Mouse (Mus musculus): ENCODE measurements around the gene Serpine2. TPM values are rescaled to one million over a fixed set of nuclear protein-coding genes. Genes with fewer than 3 reads are reported as not detected.

The Serpine2 gene
- polyA plus RNA-seq (2012) = 0.02 TPM in 2 replicates

DNA sequence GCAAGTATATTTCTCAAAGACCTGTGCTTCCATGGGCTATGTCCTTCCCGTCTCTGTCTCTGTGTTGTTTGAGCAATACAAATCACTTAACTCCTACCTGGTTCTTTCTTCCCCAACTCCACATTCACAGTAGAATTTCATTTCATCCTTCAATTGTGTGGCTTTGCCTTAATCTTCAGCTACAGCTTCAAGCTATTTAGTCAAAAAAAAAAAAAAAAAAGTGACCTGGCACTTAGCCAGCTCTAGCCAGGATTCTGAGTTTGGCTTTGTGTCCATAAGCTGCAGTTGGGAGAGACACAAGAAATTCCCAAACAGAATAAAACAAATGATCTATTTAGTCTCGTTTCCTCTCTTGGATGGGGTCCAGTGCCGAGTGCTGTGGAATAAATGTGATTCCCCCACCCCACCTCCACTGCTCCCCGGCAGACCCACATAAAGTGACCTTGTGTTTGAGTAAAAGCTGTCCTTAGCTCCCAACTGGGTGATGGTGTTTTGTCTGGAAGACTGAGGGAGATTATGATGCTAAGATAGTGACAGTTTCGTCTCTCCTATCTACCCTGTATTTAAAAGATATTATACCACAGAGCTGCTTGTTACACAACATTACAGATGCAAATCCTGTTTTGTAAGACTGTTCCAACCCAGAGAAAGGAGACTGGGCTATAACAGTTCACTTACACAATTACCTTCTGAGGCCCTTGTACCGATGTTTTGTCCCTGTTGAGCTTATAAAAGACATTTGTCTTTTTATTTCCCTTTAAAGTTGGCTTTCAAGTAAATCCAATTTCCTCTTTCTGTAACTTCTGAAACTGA, at the start of gene Serpine2:
TSS of gene Serpine2 (minus strand) at position 51 of the 813 bp plus-strand sequence.
- no peak within 1 kb of the TSS for H3K4me3 ChIP-seq (replicated peaks)
- TF ChIP-seq GATA1 (IDR thresholded peaks at IDR 0.05; ENCODE audit: low read length) (no peak), TAL1 (IDR thresholded peaks at IDR 0.05; ENCODE audit: low read length) (no peak)

DNA sequence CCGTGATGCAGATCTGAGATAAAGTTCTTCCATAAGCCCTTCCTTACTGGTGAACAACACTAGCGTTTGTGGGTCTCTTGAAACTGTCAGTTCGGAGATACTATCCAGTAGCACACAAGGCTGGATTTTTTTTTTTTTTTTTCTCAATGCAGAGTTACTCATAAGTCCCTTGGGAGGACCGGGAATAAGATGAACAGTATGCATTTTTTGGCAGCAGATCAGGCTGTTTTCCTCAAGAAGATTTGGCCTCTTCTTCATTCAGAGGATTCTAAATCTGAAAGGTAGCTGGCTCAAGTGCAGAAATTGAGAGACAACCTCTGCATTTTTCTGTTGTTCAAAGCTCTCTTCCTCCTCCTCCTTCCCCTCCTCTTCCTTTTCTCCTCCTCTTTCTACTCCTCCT, 46.8 kb upstream of the Serpine2 start:
- no peaks in the 10 kb centered on the region for H3K4me1 ChIP-seq (ENCODE audit: control insufficient read depth)
- H3K36me3 ChIP-seq (ENCODE audit: control insufficient read depth) = no peaks in the 10 kb centered on the region
- H3K4me3 ChIP-seq (replicated peaks) = no peak overlapping the region
- H3K27me3 ChIP-seq (ENCODE audit: control insufficient read depth) = no peaks in the 10 kb centered on the region
- TF ChIP-seq GATA1 (IDR thresholded peaks at IDR 0.05; ENCODE audit: low read length) = no peak
- no peak for TF ChIP-seq TAL1 (IDR thresholded peaks at IDR 0.05; ENCODE audit: low read length)
- H3K9me3 ChIP-seq (ENCODE audit: control insufficient read depth, low read length) = peaks cover 2% of the 10 kb centered on the region; the same call in 1 of the 2 replicates

More for the DNA sequence above, at the start of gene Serpine2:
- no peaks in the 10 kb centered on the region for H3K36me3 ChIP-seq (ENCODE audit: control insufficient read depth)
- peaks cover 39% of the 10 kb centered on the region for H3K27me3 ChIP-seq (ENCODE audit: control insufficient read depth)
- H3K4me1 ChIP-seq (ENCODE audit: control insufficient read depth) = no peaks in the 10 kb centered on the region
- H3K9me3 ChIP-seq (ENCODE audit: control insufficient read depth, low read length) = no peaks in the 10 kb centered on the region

DNA sequence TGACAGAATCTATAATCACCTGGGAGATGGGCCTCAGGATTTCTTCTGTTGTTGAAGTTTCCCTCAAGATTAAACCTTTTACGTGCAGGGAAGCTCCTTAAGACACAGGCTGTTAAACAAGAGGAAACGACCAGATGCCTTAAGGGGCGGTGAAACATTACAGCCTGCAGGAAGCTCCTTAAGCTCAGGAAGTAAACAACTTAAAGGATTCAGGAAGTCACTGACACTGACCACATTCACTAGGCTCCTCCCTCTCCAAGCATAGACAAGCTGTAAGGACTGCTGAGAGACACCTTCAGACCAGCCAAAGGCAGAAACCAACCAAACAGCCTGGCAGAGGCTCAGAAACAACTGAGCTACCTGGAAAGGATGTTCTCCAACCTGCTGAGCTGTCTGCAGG, 44.3 kb upstream of the Serpine2 start:
- H3K4me1 ChIP-seq (ENCODE audit: control insufficient read depth) = no peaks in the 10 kb centered on the region
- TF ChIP-seq TAL1 (IDR thresholded peaks at IDR 0.05; ENCODE audit: low read length) = no peak
- no peak for TF ChIP-seq GATA1 (IDR thresholded peaks at IDR 0.05; ENCODE audit: low read length)
- H3K27me3 ChIP-seq (ENCODE audit: control insufficient read depth) = no peaks in the 10 kb centered on the region
- H3K36me3 ChIP-seq (ENCODE audit: control insufficient read depth) = no peaks in the 10 kb centered on the region
- no peak overlapping the region for H3K4me3 ChIP-seq (replicated peaks)
- H3K9me3 ChIP-seq (ENCODE audit: control insufficient read depth, low read length) = no peaks in the 10 kb centered on the region

DNA sequence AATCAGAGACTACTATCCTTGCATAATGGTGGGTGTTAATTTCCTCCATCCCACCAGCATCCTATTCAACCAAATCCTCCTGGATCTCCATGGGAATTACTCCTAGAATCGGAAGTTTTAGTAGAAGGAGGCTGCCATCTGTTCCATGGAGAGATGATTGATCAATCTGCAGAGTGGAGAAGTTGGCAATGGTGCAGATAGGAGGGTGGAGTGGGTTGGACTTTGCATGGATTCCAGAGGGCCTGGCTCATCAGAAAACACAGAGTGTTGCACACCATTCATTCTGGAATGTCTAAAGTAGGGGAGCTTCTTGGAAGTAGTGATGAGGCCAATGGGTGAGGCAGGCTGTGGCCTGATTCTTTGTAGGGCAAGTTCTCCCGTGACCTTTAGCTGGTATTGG, 41.9 kb upstream of the Serpine2 start:
- no peak overlapping the region for H3K4me3 ChIP-seq (replicated peaks)
- no peaks in the 10 kb centered on the region for H3K27me3 ChIP-seq (ENCODE audit: control insufficient read depth)
- no peaks in the 10 kb centered on the region for H3K9me3 ChIP-seq (ENCODE audit: control insufficient read depth, low read length)
- no peaks in the 10 kb centered on the region for H3K36me3 ChIP-seq (ENCODE audit: control insufficient read depth)
- TF ChIP-seq GATA1 (IDR thresholded peaks at IDR 0.05; ENCODE audit: low read length) (0 out of 2 replicates have a peak, but pooled peaks have one; percentile 10), TAL1 (IDR thresholded peaks at IDR 0.05; ENCODE audit: low read length) (no peak)
- no peaks in the 10 kb centered on the region for H3K4me1 ChIP-seq (ENCODE audit: control insufficient read depth)

DNA sequence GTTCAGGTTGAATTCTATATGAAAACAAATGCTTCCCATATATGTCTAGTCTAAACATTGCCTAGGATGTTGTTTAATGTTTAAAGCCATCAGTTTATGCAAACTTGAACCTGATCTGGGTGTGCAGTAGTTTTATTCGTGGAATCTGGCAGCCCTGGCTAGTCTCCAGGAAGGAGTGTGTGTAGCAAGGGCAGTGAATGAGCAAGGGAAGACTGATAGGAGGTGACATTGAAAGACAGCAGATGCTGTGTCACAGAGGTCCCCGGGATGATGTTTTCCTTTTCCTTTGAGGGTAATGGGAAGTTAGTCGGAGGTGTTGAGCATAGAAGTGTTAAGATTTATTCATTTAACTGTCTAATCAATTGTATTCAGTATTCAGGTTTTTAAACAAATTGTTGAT, 21.7 kb upstream of the Serpine2 start:
- TF ChIP-seq TAL1 (IDR thresholded peaks at IDR 0.05; ENCODE audit: low read length) = no peak
- no peak for TF ChIP-seq GATA1 (IDR thresholded peaks at IDR 0.05; ENCODE audit: low read length)
- Histone ChIP-seq H3K36me3 (ENCODE audit: control insufficient read depth) (no peaks in the 10 kb centered on the region), H3K9me3 (ENCODE audit: control insufficient read depth, low read length) (no peaks in the 10 kb centered on the region), H3K27me3 (ENCODE audit: control insufficient read depth) (no peaks in the 10 kb centered on the region), H3K4me1 (ENCODE audit: control insufficient read depth) (no peaks in the 10 kb centered on the region), H3K4me3 (replicated peaks) (no peak overlapping the region)

DNA sequence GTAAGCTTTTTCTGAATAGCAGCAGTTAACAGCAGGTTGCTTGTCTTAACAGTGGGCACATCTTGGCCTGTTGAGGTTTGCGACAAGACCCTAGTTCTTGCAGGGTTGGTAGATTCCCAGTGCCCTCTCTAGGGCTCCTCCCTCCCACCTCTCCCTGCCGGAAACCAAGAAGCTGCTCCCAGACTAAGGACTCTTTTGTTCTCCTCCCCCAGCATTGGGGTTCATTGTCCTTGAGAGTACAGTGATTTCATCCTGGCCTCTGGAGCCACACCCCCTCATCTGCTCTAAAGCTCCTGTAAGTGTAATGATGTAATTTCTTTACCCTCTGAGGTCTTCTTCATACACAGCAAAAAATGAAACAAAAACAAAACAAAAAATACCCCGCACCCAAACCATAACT, 13.8 kb upstream of the Serpine2 start:
- Histone ChIP-seq H3K27me3 (ENCODE audit: control insufficient read depth) (no peaks in the 10 kb centered on the region), H3K4me3 (replicated peaks) (no peak overlapping the region), H3K4me1 (ENCODE audit: control insufficient read depth) (no peaks in the 10 kb centered on the region), H3K9me3 (ENCODE audit: control insufficient read depth, low read length) (no peaks in the 10 kb centered on the region), H3K36me3 (ENCODE audit: control insufficient read depth) (no peaks in the 10 kb centered on the region)
- TF ChIP-seq TAL1 (IDR thresholded peaks at IDR 0.05; ENCODE audit: low read length) (no peak), GATA1 (IDR thresholded peaks at IDR 0.05; ENCODE audit: low read length) (no peak)

DNA sequence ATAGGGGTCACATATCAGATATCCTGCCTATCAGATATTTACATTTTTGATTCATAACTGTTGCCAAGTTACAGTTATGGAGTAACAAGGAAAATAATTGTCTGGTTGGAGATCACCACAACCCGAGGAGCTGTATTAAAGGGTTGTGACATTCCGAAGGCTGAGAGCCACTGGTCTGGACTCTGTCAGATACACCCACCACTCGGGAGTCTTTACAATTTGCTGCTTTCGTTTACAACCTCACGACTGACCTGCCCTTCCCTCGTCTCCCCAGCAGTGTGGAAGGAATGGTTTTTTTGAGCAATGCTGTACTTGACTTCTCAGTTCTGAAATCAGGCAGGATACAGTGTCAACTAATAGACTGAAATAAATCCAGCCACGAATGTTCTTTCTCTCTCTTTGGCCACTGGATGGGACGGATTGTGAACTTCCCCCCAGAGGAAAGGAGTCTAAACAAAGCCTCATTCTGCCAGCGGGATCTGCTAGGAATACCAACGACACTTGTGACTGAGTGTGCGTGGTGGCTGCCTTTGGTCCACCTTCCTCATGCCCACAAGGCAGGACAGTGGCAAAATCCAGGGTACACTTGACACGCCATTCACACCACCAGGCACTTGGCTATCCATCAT, 455 bp downstream of the Serpine2 start:
- Histone ChIP-seq H3K9me3 (ENCODE audit: control insufficient read depth, low read length) (no peaks in the 10 kb centered on the region), H3K4me3 (replicated peaks) (no peak overlapping the region), H3K36me3 (ENCODE audit: control insufficient read depth) (no peaks in the 10 kb centered on the region), H3K4me1 (ENCODE audit: control insufficient read depth) (no peaks in the 10 kb centered on the region), H3K27me3 (ENCODE audit: control insufficient read depth) (peaks cover 43% of the 10 kb centered on the region)
- TF ChIP-seq GATA1 (IDR thresholded peaks at IDR 0.05; ENCODE audit: low read length) (no peak), TAL1 (IDR thresholded peaks at IDR 0.05; ENCODE audit: low read length) (no peak)

DNA sequence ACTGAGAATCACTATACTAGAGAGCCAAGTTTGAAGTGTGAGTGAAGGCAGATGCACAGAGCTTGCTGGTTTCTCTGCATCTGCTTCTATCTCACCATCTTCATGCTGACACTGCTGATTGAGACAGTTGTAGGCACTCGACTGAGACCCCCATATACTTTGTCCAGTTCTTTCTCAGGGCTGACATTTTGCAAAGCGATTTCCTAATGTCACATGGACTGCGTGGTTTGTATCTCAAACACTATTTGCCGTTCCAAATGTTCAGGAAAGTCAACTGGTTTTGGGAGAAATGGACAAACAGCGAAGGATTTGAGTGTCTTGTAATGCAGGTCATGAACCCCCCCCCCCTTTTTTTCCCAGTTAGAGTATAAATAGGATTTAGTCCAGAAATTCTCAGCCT, 1.0 kb downstream of the Serpine2 start:
- Histone ChIP-seq H3K27me3 (ENCODE audit: control insufficient read depth) (peaks cover 43% of the 10 kb centered on the region), H3K36me3 (ENCODE audit: control insufficient read depth) (no peaks in the 10 kb centered on the region), H3K4me3 (replicated peaks) (no peak overlapping the region), H3K4me1 (ENCODE audit: control insufficient read depth) (no peaks in the 10 kb centered on the region), H3K9me3 (ENCODE audit: control insufficient read depth, low read length) (no peaks in the 10 kb centered on the region)
- TF ChIP-seq GATA1 (IDR thresholded peaks at IDR 0.05; ENCODE audit: low read length) (no peak), TAL1 (IDR thresholded peaks at IDR 0.05; ENCODE audit: low read length) (no peak)

DNA sequence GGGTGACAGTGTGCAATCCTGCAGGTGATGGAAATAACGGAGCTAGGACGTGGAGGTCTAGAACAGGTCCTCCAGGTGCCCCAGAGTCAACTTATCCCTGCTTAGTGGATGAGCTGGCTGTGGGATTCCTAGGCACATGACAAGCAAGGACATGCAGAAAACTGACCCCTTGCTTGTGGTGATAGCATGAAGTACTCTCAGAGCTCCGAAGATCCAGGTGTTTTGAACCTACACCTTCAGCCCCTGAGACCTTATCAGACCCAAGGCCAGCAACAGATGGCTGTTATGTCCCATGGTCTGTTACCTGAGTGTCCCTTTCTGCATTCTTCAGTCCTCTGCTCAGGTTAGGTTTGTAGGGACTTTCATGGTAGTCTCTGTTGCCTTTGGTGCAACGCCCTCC, 2.0 kb downstream of the Serpine2 start:
- Histone ChIP-seq H3K4me3 (replicated peaks) (no peak overlapping the region), H3K4me1 (ENCODE audit: control insufficient read depth) (no peaks in the 10 kb centered on the region), H3K36me3 (ENCODE audit: control insufficient read depth) (no peaks in the 10 kb centered on the region), H3K27me3 (ENCODE audit: control insufficient read depth) (peaks cover 43% of the 10 kb centered on the region), H3K9me3 (ENCODE audit: control insufficient read depth, low read length) (no peaks in the 10 kb centered on the region)
- TF ChIP-seq TAL1 (IDR thresholded peaks at IDR 0.05; ENCODE audit: low read length) (no peak), GATA1 (IDR thresholded peaks at IDR 0.05; ENCODE audit: low read length) (no peak)

All from erythroblast, embryonic 14.5 days (primary cell).